Mouse (Mus musculus) urinary bladder, adult 2 months (tissue): ENCODE measurements around the gene Slc25a19. TPM values are rescaled to one million over a fixed set of nuclear protein-coding genes. Genes with fewer than 3 reads are reported as not detected.

Source experiments
- DNase-seq: peaks from one replicate; pipeline ENCODE4 v3.0.0; 2022; ENCODE audit warnings: low spot score
- polyA plus RNA-seq: library from polyadenylated mRNA; depleted of rRNA; stranded (reverse); fragments of >200 nt; gene quantifications from 2 replicates; pipeline ENCODE4 v1.2.3, GENCODE M21; 2012

The Slc25a19 gene
- polyA plus RNA-seq, 1 experiment = 31.7 TPM

- no peak for DNase-seq
These were observed 13.0 kb upstream of the Slc25a19 start for GRCm38 (mm10) chr11:115640978-115641663.

DNA sequence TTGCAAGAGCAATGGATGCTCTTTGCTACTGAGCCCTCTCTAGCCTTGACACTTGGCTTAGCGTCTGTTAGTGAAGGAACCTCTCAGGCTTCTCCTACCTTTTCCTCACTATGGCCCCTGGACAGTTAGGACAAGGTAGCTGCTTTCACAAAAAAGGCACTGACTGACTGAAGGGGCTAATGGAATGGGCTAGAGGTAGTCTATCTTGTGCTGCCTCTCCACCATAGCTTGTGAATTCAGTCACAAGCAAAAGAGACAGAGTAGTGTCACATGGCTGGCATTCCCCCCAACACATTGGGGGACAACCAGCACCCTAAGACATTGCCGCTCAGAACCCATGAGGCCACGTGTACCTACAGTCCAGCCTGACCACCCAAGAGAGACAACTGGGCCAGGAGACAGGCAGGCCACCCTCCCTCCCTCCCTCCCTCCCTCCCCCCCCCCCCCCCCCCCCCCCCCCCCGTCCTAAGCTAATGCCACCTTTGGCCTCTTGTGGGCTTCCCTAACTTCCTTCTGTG, 12.3 kb upstream of the Slc25a19 start:
- DNase-seq = no peak

GRCm38 (mm10) chr11:115639540-115639939, 11.4 kb upstream of the Slc25a19 start:
- DNase-seq = no peak

DNA sequence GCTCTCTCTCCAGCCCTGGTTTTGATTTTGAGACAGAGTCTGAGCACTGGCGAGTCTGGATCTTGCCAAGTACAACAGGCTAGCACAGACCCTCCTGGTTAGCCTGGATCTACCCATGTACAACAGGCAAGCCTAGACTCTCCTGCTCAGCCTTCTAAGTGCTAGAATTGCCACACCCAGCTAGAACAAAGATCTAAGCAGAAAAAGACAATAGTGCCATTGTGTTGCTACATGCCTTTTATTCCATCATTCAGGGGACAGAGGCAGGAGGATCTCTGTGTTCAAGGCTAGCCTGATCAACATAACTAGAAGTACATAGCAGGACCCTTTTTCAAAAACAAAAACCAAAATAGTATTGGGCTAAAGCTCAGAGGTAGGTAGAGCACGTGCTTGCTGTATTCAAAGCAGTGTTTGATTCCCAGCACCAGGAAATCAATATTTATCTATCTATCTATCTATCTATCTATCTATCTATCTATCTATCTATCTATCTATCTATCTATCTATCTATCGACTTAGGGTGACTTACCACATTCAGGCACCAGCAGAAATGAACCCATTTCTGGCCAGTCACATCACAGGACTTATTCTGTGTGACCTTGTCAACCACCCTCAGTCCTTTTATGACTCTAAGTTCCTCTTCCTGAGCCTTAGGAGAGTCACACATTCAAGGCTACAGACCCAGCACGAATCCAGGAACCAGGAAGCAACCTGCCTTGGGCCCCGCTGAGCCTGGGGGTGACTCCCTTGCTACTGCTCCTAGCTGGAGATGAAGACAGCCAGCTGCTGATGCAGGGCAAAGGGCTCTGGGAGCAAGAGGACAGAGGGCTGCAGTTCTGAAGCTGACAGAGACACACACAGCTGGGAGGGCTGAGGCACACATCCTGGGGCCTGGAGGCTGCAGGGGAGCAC, 10.7 kb upstream of the Slc25a19 start:
- no peak for DNase-seq

- no peak for DNase-seq
These were observed 8.9 kb upstream of the Slc25a19 start for GRCm38 (mm10) chr11:115636960-115637359.

- DNase-seq = no peak
These were observed 7.4 kb upstream of the Slc25a19 start for GRCm38 (mm10) chr11:115635484-115635883.

DNA sequence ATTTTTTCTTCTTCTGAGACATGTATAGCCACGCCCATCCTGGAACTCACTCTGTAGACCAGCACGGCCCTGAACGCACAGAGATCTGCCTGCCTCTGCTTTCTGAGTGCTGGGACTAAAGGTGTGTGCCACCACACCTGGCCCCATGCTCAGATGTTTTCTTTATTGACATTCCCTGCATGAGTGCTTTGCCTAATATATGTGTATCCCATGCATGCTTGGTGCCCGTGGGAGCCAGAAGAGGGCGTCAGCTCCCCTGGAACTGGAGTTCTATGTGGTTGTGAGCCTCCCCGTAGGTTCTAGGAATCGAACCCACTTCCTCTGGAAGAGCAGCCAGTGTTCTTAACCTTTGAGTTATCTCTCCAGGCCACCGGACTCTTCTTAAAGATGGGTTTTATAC, 6.9 kb upstream of the Slc25a19 start:
- no peak for DNase-seq

DNA sequence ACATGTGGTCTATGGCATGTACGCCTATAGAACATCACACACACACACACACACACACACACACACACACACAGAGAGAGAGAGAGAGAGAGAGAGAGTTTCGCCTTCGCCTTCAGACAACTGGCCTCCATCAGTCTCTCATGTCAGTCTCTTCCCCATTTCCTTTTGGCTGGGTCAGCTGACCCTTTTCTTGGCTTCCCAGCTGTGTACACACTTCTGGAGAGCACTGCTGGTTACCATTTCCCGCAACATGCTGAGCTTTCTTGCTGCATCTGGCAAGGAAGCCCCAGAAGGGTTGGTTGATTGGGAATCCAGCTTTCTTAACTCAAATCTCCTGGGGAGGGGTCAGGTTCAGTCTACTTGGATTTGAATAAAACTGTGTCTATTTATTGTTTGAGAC, 6.0 kb upstream of the Slc25a19 start:
- no peak for DNase-seq

GRCm38 (mm10) chr11:115632862-115633261, 4.8 kb upstream of the Slc25a19 start:
- no peak for DNase-seq

DNA sequence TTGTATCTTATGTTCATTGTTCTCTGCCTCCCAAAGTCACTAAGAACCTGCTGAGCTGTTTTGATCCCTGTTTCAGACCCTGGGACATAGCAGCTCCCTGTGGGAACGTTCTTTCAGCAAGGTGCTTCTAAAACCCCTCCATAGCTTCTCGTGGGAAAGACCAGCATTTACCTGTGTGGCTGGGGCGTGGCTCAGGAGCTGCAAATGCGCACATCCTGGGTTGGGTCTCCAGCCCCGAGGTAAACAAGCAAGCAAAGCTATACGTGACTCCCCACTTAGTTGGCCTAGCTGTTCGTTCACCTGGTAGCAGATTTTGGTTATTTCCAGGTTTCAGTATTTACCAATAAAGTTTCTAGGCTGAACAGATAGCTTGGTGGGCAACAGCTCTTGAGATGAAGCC, 4.2 kb upstream of the Slc25a19 start:
- no peak for DNase-seq

GRCm38 (mm10) chr11:115631505-115631890, 3.4 kb upstream of the Slc25a19 start:
- no peak for DNase-seq

DNA sequence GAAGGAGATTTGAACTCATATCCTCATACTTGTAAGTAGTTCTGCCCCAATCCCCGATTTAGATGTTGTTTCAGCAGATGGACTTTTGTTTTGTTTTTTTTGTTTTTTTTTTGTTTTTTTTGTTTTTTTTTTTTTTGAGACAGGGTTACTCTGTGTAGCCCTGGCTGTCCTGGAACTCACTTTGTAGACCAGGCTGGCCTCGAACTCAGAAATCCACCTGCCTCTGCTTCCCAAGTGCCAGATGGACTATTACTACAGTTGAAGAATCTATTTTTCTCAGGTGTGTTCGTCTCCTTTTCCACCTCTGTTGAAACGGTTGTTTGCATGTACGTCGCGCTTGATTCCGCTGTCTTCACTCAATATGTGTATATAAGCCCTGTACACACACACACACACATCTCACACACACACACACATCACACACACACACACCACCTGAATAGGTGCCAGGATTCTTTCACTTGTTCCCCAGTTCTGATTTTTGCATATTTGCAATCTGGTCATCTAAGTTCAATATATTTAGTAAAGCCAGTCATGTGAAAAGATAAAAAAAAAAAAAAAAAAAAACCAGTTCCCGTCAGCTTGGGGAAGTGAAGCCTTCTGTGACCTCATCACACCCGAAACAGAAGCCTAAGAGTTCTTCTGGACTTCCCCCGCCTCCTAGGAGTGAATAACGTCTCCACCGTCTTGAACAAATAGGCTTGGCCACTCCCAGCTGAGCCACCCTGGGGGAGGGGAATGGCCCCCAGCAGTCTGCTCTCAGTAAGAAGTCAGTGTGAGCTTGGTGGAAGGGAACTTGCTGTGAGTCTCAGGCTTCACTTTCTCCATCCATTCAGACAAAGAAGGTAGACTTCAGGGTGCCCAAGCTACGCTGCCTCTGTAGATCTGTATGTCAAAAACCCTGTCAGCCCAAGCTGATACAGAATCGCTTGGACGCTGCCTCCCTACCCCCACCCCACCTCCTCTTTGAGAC, 2.7 kb upstream of the Slc25a19 start:
- no peak for DNase-seq

- no peak for DNase-seq
These were observed 1.8 kb upstream of the Slc25a19 start for GRCm38 (mm10) chr11:115629734-115630531.

DNA sequence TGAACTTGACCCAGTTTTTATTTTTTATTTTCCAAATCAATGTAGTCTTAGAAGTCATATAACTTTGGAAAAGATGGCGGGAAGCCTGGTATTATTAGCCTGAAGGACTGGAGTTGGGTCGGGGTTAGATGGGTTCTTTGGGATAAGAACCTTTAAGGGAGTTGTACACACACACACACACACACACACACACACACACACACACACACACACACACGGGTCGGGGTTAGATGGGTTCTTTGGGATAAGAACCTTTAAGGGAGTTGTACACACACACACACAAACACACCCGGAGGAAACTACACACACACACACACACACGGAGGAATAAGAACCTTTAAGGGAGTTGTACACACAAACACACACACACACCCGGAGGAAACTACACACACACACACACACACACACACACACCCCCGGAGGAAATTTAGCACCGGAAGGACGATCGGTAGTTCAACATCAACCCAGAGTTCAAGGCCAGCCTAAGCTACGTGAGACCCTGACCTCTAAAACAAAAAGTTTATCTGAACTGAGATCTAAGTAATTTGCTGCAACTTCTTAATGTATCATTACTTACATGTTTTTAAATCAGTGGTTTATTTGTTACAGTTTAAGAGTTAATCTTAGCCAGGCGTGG, 488 bp upstream of the Slc25a19 start:
- DNase-seq = no peak

DNA sequence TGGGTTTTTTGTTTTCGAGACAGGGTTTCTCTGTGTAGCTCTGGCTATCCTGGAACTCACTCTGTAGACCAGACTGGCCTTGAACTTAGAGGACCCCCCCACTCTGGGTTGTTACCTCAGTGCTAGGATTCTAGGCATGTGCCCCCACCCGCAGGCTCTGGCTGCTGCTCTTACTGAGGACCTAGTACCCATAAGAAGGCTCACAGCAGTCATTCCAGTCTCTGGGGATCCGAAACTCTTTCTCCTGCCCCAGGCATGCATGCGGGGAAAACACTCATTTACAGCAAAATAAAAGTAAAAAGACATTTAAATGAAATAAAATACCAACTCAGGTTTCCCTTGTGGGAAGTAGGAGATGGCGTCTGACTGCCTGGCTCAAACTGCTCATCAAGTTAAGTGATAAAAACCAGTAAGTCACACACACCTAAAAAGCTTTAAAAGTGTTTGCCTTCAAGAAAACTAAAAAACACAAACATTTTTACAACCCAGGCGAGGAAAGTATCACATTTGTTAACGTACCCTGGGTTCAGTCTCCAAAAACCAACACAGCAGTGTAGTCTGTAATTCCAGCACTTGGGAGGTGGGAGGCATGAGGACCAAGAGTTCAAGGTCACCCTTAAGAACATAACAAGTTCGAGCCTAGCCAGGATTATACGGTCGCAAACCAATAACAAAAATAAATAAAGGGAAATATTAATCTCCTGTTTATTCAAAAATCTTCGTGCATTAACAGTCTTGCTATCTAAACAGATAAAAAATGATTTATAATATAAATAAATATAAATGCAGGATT, 1.1 kb downstream of the Slc25a19 start:
- DNase-seq = no peak

GRCm38 (mm10) chr11:115625877-115626276, 2.2 kb downstream of the Slc25a19 start:
- no peak for DNase-seq

- DNase-seq = no peak
These were observed 4.5 kb downstream of the Slc25a19 start for GRCm38 (mm10) chr11:115623487-115624070.

GRCm38 (mm10) chr11:115619949-115620348, 8.1 kb downstream of the Slc25a19 start:
- no peak for DNase-seq
